Mouse (Mus musculus) heart, embryonic 16.5 days (tissue): ENCODE results near the gene Krt34. TPM values are rescaled to one million over a fixed set of nuclear protein-coding genes. Genes with fewer than 3 reads are reported as not detected.

Experiments used
- ATAC-seq: fragments of 200-750 bp; cut with Nextera tagmentation; replicated peaks from 2 replicates; pipeline ENCODE4 v1.8.0; 2017; ENCODE audit warnings: moderate number of reproducible peaks; ENCODE audit not compliant: insufficient read depth, low FRiP score; ENCODE audit errors: extremely low read depth
- H3K27ac ChIP-seq: fragments of 300-500 bp; sonication (generic); 2 replicates; pipeline ENCODE4 v1.5.1; 2014; ENCODE audit warnings: mild to moderate bottlenecking, low read length, control low read depth, moderate library complexity
- H3K27me3 ChIP-seq: fragments of 300-500 bp; sonication (generic); 2 replicates; pipeline ENCODE4 v1.6.1; 2014; ENCODE audit warnings: low read length, mixed read lengths; ENCODE audit not compliant: control insufficient read depth, insufficient read depth
- H3K36me3 ChIP-seq: fragments of 300-500 bp; sonication (generic); 2 replicates; pipeline ENCODE4 v1.6.1; 2014; ENCODE audit not compliant: control insufficient read depth, insufficient read depth
- H3K4me1 ChIP-seq: fragments of 300-500 bp; sonication (generic); 2 replicates; pipeline ENCODE4 v1.6.1; 2014; ENCODE audit warnings: low read length, mixed read lengths; ENCODE audit not compliant: control insufficient read depth, insufficient read depth
- H3K4me2 ChIP-seq: fragments of 300-500 bp; sonication (generic); 2 replicates; pipeline ENCODE4 v1.6.1; 2014; ENCODE audit warnings: low read depth, mild to moderate bottlenecking, control low read depth, low read length
- H3K4me3 ChIP-seq: fragments of 300-500 bp; sonication (generic); 2 replicates; pipeline ENCODE4 v1.5.1; 2014; ENCODE audit warnings: mild to moderate bottlenecking, control low read depth, low read length
- H3K9ac ChIP-seq: fragments of 300-500 bp; sonication (generic); 2 replicates; pipeline ENCODE4 v1.6.1; 2014; ENCODE audit warnings: low read length, control low read depth
- H3K9me3 ChIP-seq: fragments of 300-500 bp; sonication (generic); replicated peaks from 2 replicates; pipeline ENCODE4 v1.6.1; 2016; ENCODE audit warnings: low read length; ENCODE audit not compliant: control insufficient read depth
- WGBS: fragments of 180-500 bp; shearing (Covaris S2); extraction: QIAGEN DNeasy Blood & Tissue Kit; methylation state at CpG from one replicate; pipeline ENCODE4 v1.1.7; 2014; 5-methylcytosine and 5-hydroxymethylcytosine counted together
- polyA plus RNA-seq: library from polyadenylated mRNA; unstranded; fragments of >200 nt; fragmentation: Nextera tagmentation; extraction: Ambion mirVana; gene quantifications from 2 replicates; pipeline ENCODE4 v1.2.1, GENCODE M21; 2015

Gene Krt34
- polyA plus RNA-seq, 1 experiment from 2014 or later = not detected

DNA sequence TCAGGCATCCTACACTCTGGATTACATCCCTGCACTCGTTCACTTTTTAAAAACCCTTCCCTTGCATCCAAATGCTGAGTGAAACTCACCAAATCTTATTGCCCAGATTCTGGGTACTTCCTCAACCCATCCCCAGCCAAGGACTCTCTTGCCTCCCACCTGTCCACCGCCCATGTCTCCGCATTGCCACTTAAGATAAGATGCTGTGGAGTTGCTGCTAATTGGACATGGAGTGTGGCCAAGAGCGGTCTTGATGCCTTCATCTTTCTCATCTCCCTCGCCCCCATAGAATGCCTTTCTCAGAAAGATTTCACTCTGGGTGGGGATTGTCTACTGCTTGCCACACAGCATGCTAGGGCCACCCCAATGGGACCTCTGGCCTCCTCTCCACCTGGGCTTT, 33.0 kb downstream of the Krt34 start:
- H3K27me3 ChIP-seq = no peaks in the 10 kb centered on the region
- WGBS = 67% methylated on average over 5 of the region's 5 CpGs
- H3K36me3 ChIP-seq = no peaks in the 10 kb centered on the region
- H3K9ac ChIP-seq = no peak overlapping the region
- H3K4me2 ChIP-seq = no peak overlapping the region
- ATAC-seq = no peak
- no peaks in the 10 kb centered on the region; the same call in 1 of the 2 replicates for H3K9me3 ChIP-seq
- no peaks in the 10 kb centered on the region for H3K4me1 ChIP-seq
- H3K4me3 ChIP-seq = no peak overlapping the region
- no peak overlapping the region for H3K27ac ChIP-seq

DNA sequence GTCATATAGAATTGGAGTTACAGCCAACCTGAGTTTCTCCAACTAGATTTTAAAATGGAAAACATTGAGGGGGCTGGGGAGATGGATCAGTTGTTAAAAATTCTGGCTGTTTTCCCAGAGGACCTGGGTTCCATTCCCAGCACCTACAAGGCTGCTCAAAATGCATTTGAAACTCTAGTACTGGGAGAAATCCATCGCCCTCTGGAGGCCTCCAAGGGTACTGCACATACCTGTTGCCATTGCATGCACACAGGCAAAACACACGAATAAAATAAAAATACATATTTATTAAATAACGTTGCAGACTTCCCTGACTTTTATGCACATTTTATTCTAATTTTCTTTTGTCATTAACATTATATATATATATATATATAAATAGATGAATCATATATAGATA, 34.7 kb downstream of the Krt34 start:
- Histone ChIP-seq H3K9ac (no peak overlapping the region), H3K4me1 (no peaks in the 10 kb centered on the region), H3K27ac (no peak overlapping the region), H3K9me3 (peaks cover 2% of the 10 kb centered on the region), H3K4me3 (no peak overlapping the region), H3K36me3 (no peaks in the 10 kb centered on the region), H3K4me2 (no peak overlapping the region), H3K27me3 (no peaks in the 10 kb centered on the region)
- 56% methylated on average over 3 of the region's 3 CpGs for WGBS
- ATAC-seq = no peak

- 82% methylated on average over 8 of the region's 8 CpGs for WGBS
These were observed 35.4 kb downstream of the Krt34 start for GRCm38 (mm10) chr11:100005905-100006304.

GRCm38 (mm10) chr11:100004846-100005245, 36.5 kb downstream of the Krt34 start:
- no peak overlapping the region for H3K4me3 ChIP-seq
- no peak overlapping the region for H3K4me2 ChIP-seq
- ATAC-seq = no peak
- H3K9me3 ChIP-seq = peaks cover 3% of the 10 kb centered on the region
- H3K27me3 ChIP-seq = no peaks in the 10 kb centered on the region
- no peak overlapping the region for H3K27ac ChIP-seq
- H3K9ac ChIP-seq = no peak overlapping the region
- H3K4me1 ChIP-seq = no peaks in the 10 kb centered on the region
- WGBS = 21% methylated on average over 6 of the region's 6 CpGs
- H3K36me3 ChIP-seq = no peaks in the 10 kb centered on the region

More at GRCm38 (mm10) chr11:100005905-100006304, 35.4 kb downstream of the Krt34 start:
- Histone ChIP-seq H3K27me3 (no peaks in the 10 kb centered on the region), H3K9ac (no peak overlapping the region), H3K9me3 (peaks cover 3% of the 10 kb centered on the region), H3K4me2 (no peak overlapping the region), H3K36me3 (no peaks in the 10 kb centered on the region), H3K4me3 (no peak overlapping the region), H3K4me1 (no peaks in the 10 kb centered on the region), H3K27ac (no peak overlapping the region)
- ATAC-seq = no peak

DNA sequence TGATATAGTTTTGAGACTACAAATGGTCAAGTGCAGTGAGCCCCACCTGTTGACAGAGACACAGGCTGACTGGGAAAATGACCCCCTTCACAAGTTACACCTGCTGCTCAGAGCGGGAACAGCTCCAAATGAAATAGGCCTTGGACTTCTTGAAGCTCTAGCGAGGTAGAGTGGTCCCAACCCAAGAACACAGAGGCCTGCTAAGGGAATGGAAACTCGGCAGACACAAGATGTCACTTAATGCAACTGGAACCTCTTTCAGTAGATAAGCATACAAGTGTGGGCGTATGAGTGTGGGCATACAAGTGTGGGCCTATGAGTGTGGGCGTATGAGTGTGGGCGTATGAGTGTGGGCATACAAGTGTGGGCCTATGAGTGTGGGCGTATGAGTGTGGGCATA, 42.3 kb downstream of the Krt34 start:
- peaks cover 3% of the 10 kb centered on the region for H3K9me3 ChIP-seq
- H3K9ac ChIP-seq = no peak overlapping the region
- ATAC-seq = no peak
- 85% methylated on average over 7 of the region's 7 CpGs for whole genome bisulfite sequencing
- H3K4me3 ChIP-seq = no peak overlapping the region
- no peaks in the 10 kb centered on the region for H3K4me1 ChIP-seq
- no peaks in the 10 kb centered on the region for H3K36me3 ChIP-seq
- H3K27me3 ChIP-seq = peaks cover 11% of the 10 kb centered on the region
- H3K27ac ChIP-seq = no peak overlapping the region
- no peak overlapping the region for H3K4me2 ChIP-seq

GRCm38 (mm10) chr11:99994384-99994661, 47.0 kb downstream of the Krt34 start:
- no peaks in the 10 kb centered on the region for H3K4me1 ChIP-seq
- no peak overlapping the region for H3K27ac ChIP-seq
- H3K36me3 ChIP-seq = no peaks in the 10 kb centered on the region
- H3K9me3 ChIP-seq = no peaks in the 10 kb centered on the region
- H3K27me3 ChIP-seq = peaks cover 29% of the 10 kb centered on the region
- no peak overlapping the region for H3K4me3 ChIP-seq
- ATAC-seq = no peak
- H3K4me2 ChIP-seq = no peak overlapping the region
- WGBS = 54% methylated on average over 4 of the region's 4 CpGs
- no peak overlapping the region for H3K9ac ChIP-seq

DNA sequence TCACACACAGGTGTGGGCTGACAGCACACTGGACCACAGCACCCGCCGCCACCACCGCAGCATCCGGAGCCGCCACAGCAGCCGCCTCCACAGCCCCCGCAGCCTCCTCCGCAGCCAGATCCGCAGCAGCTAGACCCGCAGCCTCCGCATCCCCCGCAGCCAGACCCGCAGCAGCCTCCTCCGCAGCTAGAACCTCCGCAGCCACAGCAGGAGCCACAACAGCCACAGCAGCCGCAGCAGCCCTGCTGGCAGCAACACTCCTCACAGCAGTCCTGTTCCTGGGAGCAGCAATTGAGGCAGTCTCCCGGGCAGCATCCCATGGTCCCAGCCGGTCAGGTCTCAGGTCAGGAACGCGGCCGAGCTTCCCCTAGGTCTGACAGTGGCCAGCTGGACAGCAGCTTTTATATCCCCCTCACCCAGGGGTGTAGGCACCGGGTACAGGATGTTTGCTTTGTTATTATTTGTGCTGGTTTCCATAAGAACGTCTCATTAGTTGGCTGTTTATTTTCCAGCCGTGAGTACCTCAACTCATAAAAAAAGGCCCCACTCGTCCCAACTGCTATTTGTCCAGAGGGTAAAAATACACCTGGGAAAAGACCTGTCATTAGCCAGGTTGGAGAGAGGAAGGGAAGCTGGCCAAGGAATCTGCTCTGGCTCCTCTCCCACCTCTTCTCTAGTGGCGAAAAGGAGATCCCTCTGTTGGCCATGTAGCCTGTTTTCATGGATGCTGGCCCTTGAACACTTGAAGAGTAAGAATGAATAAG, 47.6 kb downstream of the Krt34 start, which contains the start of gene Krtap17-1:
TSS of gene Krtap17-1 (minus strand) at position 375 of the 764 bp plus-strand sequence.
- H3K27me3 ChIP-seq = peaks cover 29% of the 10 kb centered on the region
- H3K4me2 ChIP-seq = no peak within 1 kb of the TSS
- H3K4me3 ChIP-seq = no peak within 1 kb of the TSS
- no peaks in the 10 kb centered on the region for H3K36me3 ChIP-seq
- H3K4me1 ChIP-seq = no peaks in the 10 kb centered on the region
- H3K9ac ChIP-seq = no peak within 1 kb of the TSS
- 21% methylated on average over 26 of the region's 26 CpGs for WGBS
- H3K9me3 ChIP-seq = no peaks in the 10 kb centered on the region
- no peak within 1 kb of the TSS for H3K27ac ChIP-seq
- no peak for ATAC-seq

GRCm38 (mm10) chr11:99990571-99990970, 50.8 kb downstream of the Krt34 start:
- H3K9me3 ChIP-seq = no peaks in the 10 kb centered on the region
- H3K27me3 ChIP-seq = peaks cover 23% of the 10 kb centered on the region
- no peak overlapping the region for H3K4me3 ChIP-seq
- whole genome bisulfite sequencing = 79% methylated on average over 3 of the region's 3 CpGs
- ATAC-seq = no peak
- no peaks in the 10 kb centered on the region for H3K36me3 ChIP-seq
- H3K4me2 ChIP-seq = no peak overlapping the region
- no peak overlapping the region for H3K27ac ChIP-seq
- no peak overlapping the region for H3K9ac ChIP-seq
- no peaks in the 10 kb centered on the region for H3K4me1 ChIP-seq

- no peaks in the 10 kb centered on the region for H3K9me3 ChIP-seq
- ATAC-seq = no peak
- no peak overlapping the region for H3K9ac ChIP-seq
- H3K27me3 ChIP-seq = peaks cover 23% of the 10 kb centered on the region
- no peak overlapping the region for H3K27ac ChIP-seq
- WGBS = 73% methylated on average over 6 of the region's 6 CpGs
- no peak overlapping the region for H3K4me3 ChIP-seq
- H3K4me1 ChIP-seq = no peaks in the 10 kb centered on the region
- no peaks in the 10 kb centered on the region for H3K36me3 ChIP-seq
- H3K4me2 ChIP-seq = no peak overlapping the region
These were observed 51.4 kb downstream of the Krt34 start for GRCm38 (mm10) chr11:99989881-99990405.
